Mouse (Mus musculus): Measurements from ENCODE around the gene Hnrnpll. TPM values are rescaled to one million over a fixed set of nuclear protein-coding genes. Genes with fewer than 3 reads are reported as not detected.

Hnrnpll gene
- polyA plus RNA-seq, 2 experiments from 2014 or later = 23.0 to 30.2 TPM

DNA sequence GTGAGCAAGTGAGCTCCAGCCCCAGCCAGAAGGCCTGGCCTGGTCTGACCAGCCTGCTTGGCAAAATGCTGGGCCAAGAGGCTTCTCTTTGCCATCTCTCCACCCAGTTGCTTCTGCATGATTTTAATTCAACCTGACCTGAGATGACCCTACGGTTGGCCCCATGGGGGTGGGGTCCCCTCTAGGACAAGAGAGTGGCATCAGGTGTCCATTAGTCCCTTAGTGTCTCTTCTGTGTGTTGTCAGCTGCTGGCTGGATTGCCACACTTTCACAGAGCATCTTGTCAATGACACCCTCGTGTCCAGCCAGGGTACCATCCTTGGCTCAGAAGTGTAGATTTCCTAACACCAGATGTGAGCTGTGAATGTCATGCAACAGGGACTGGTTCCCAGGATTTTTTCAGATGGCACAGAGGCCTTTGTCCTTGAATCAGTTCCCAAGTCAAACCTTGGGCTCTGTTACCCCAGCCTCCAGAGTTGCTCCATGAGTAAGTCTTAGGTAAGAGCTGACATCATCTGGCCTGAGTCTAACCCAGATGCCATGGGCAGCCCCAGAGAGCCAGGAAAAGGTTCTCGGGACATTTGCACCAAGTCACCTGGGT, 66.9 kb downstream of the Hnrnpll start:
- no peak for ATAC-seq

GRCm38 (mm10) chr17:79992114-79992513, 70.0 kb downstream of the Hnrnpll start:
- ATAC-seq = no peak

GRCm38 (mm10) chr17:79991166-79991958, 70.8 kb downstream of the Hnrnpll start:
- no peak for ATAC-seq

DNA sequence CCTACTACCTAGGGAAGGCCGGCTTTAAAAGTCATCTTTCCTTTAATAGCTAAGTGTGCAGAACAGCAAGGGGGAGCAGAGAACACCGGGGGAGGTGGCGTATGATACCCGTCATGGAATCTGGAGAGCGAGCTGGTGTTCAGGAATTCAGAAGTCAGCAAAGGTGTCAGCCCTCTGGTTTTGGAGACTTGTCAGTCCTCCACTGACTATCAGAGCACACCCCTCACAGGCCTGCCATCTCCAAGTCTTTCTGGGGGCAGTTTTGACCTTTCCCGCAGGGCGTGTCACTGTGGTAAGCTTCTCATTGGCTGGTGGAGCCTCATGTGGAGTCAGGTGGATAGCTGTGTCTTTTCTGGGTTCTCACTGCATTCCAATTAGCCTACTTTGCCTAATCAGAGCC, 72.0 kb downstream of the Hnrnpll start:
- no peak for ATAC-seq

- ATAC-seq = no peak
Observed at GRCm38 (mm10) chr17:79984450-79984849, 77.7 kb downstream of the Hnrnpll start.

- ATAC-seq = no peak
Observed at GRCm38 (mm10) chr17:79982955-79983529, 79.1 kb downstream of the Hnrnpll start.

DNA sequence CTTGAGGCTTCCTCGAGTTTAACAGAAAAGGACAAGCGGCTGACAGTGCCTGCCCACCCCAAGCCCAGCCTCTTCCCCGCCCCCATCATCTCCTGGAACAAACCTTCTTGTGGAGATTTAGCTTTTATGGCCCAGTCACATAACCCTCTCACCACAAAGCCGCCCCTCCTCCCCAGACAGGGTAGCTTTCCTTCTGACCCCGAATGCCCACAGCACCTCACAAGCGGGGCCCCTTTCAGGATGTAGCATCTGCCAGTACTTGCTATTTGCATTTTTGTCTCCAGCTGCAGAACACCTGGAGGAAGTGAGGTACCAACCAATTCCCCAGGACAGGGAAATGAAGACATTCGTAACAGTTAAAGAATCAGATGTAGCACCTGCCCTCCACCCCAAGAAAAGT, 79.6 kb downstream of the Hnrnpll start:
- no peak for ATAC-seq

GRCm38 (mm10) chr17:79981758-79982481, 80.2 kb downstream of the Hnrnpll start:
- no peak for ATAC-seq

- no peak for ATAC-seq
Observed at GRCm38 (mm10) chr17:79981348-79981747, 80.8 kb downstream of the Hnrnpll start.

GRCm38 (mm10) chr17:79980421-79981120, 81.6 kb downstream of the Hnrnpll start:
- ATAC-seq = no peak

Other genes starting within 250 kb of the Hnrnpll start
- gene Atl2, start 166.2 kb downstream of the Hnrnpll start, polyA plus RNA-seq (2017; shearing (Covaris generic)) = 10 to 100 TPM; 14.3 to 14.4 TPM
- 10 to 100 TPM; 51.3 to 58.6 TPM for gene Galm, start 65.1 kb upstream of the Hnrnpll start, polyA plus RNA-seq (2017; shearing (Covaris generic))
- 100 to 1,000 TPM; 498 to 562 TPM for gene Srsf7, start 145.0 kb upstream of the Hnrnpll start, polyA plus RNA-seq (2017; shearing (Covaris generic))
- gene Ttc39d, start 145.1 kb upstream of the Hnrnpll start, polyA plus RNA-seq (2017; shearing (Covaris generic)) = not detected
- 10 to 100 TPM in 1 of 2 experiments, 1 to 10 TPM in 1; 9.6 to 10.2 TPM for gene Gemin6, start 162.1 kb upstream of the Hnrnpll start, polyA plus RNA-seq (2017; shearing (Covaris generic))
- gene Morn2, start 227.9 kb upstream of the Hnrnpll start, polyA plus RNA-seq (2017; shearing (Covaris generic)) = 1 to 10 TPM; 2.4 to 3.2 TPM
- 10 to 100 TPM in 1 of 2 experiments, 1 to 10 TPM in 1; 8.2 to 11.8 TPM for gene Dhx57, start 228.1 kb upstream of the Hnrnpll start, polyA plus RNA-seq (2017; shearing (Covaris generic))
- gene Arhgef33, start 245.1 kb upstream of the Hnrnpll start, polyA plus RNA-seq (2017; shearing (Covaris generic)) = not detected